Comparison of ENCODE assay signal across 17 mouse cellular contexts in the genomic region with DNA sequence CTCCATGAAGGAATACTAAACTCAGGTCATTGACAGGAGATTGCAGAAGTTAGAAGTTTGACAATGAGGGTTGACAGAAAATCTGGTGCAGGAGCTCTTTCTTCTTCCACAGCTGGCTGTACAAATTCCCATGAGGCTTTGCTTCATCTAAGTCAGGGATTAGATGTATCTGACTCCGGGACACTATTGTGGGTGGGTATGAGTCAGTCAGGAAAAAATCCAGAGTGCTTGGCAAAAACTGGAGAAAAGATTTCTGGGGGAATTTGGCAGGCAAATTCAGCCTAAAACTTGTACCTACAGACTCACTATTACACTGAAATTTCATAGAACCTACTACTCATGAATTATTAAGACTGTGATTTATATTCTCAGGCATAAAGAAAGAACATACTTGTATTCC. TPM values are rescaled to one million over a fixed set of nuclear protein-coding genes. Genes with fewer than 3 reads are reported as not detected.
"Had no signal": no experiment of that assay in that cellular context is flagged by ENCODE, and none has a peak within 500 bp of the region (broad histone marks: within the 10 kb centered on the region; RNA-seq: fewer than 3 reads in every experiment).

No protein-coding gene starts in this region.

- H3K9ac ChIP-seq: liver, embryonic 13.5 days had no signal

- H3K36me3 ChIP-seq: liver, embryonic 13.5 days had no signal

- H3K9me3 ChIP-seq: liver, embryonic 13.5 days had no signal

- H3K4me2 ChIP-seq: liver, embryonic 13.5 days; midbrain, embryonic 11.5 days had no signal

- H3K27ac ChIP-seq: layer of hippocampus, adult 2 months; left cerebral cortex, adult 2 months; liver, embryonic 13.5 days had no signal

- H3K4me1 ChIP-seq: liver, embryonic 13.5 days had no signal

- H3K27me3 ChIP-seq: liver, embryonic 13.5 days had no signal

- H3K4me3 ChIP-seq: layer of hippocampus, adult 2 months; left cerebral cortex, adult 2 months; liver, embryonic 13.5 days had no signal

- DNase-seq: kidney, adult 18-20 months; kidney, adult 9 months; kidney, postnatal 14 days; kidney, postnatal 4 days; layer of hippocampus, postnatal 36 days; liver, embryonic 13.5 days; lung, adult 2 months; lung, postnatal 14 days; lung, postnatal 4 days; midbrain, embryonic 14.5 days; right cerebral cortex, postnatal 25 days; thymus, adult 18-20 months; thymus, postnatal 36 days had no signal

RNA-seq across cellular contexts. Expression of a gene that starts 11.3 kb away (rescaled TPM):
- polyA plus RNA-seq: small intestine, adult 2 months had no signal
